Mouse (Mus musculus): ENCODE data around the gene Akt1.

Akt1 gene

DNA sequence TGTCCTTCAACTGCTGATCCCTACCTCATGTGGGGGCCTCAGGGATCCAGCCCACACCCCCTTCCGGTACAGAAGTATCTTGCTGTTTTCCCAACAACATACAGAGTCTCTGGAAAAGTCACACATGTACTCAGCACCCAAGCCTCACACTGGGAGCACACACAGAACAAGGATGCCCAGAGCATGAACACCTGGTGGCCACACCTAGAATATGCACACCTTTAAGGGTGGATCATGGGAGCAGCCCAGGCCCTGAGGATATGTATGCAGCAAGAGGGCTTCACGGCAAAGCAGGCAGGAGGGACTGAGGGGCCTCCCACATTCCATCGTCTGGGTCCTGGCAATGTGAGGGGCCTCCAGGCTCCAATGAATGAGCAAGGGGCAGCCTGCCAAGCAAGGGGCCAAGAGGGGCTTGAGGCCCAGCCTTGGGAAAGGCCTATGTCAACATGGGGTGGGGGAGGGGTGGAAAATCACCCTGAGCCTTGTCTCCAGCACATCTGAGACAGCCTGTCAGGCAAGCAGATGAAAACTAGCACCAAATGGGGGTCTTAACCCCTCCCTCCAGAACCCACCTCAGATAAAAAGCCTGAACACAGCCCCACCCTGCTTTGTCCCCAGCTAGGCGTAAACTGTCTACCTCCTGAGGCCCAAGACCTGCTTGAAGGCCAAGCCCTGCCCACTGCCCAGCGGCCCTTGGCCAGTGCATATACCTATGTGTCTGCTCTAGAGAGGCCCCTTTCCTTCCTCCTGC lies 13.9 kb downstream of the Akt1 start:
- no peak for DNase-seq

GRCm38 (mm10) chr12:112659109-112659508 lies 15.6 kb downstream of the Akt1 start:
- DNase-seq, result peak; percentile 75

GRCm38 (mm10) chr12:112658619-112659018 lies 16.1 kb downstream of the Akt1 start:
- peak; percentile 68 for DNase-seq

DNA sequence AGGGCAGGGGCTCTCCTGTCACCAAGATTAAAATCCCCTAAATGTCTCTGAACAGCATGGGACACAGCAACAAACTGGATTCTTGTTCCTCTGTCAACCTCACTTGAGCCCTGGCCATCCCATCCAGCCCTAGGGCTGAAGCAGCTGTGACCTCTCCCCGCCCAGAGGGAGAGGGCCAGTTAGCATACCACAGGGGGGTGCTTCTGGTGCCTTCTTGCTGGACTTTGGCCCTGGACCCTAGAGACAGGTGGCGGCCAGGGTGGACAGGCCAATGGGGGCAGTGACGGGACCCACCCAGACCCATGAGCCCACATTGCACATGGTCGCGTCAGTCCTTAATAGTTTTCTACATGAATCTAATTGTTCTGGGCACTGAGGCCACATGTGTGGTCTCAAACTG lies 20.6 kb downstream of the Akt1 start:
- DNase-seq, result no peak

GRCm38 (mm10) chr12:112653157-112653824 lies 21.4 kb downstream of the Akt1 start:
- DNase-seq, result peak; percentile 91

- no peak for DNase-seq
These were observed 22.8 kb downstream of the Akt1 start for GRCm38 (mm10) chr12:112651778-112652439.

DNA sequence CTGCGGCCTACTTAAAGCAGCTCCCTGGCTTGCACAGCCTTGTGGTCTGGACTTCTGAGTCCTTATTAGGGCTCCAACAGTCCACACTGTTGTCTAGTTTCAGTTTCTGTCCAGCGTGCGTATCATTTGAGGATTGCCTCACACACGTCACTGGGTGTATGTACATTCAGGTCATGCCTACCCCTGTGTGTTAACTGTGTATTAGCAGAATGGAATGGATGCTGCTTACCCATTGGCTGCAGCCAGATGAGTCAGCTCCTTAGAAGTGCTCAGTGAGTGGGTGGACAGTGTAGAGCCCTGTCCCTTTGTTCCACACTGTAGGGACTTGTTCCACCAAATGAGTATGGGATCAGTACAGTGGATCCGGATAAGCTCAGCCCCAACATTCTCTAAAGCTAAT lies 26.6 kb downstream of the Akt1 start:
- DNase-seq, result no peak

DNA sequence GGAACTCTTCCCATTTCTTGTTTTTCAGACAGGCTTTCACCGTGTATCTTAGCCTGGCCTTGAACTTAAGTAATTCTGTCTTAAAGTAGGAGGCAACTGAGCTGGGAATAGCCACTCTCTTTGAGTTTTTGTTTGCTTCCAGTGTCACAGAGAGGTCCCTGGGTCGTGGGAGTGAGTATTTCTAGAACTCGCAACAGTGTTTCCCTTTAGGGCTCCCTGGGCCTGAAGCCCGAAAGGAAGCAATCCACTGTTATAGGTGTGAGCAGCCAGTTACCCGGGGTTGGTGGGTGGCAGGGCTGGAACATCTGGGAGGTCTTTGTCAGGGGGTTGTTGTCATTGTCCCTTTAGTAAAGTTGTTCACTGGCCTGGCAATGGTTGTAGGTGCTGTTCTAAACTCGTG lies 28.5 kb downstream of the Akt1 start:
- DNase-seq, result no peak

DNA sequence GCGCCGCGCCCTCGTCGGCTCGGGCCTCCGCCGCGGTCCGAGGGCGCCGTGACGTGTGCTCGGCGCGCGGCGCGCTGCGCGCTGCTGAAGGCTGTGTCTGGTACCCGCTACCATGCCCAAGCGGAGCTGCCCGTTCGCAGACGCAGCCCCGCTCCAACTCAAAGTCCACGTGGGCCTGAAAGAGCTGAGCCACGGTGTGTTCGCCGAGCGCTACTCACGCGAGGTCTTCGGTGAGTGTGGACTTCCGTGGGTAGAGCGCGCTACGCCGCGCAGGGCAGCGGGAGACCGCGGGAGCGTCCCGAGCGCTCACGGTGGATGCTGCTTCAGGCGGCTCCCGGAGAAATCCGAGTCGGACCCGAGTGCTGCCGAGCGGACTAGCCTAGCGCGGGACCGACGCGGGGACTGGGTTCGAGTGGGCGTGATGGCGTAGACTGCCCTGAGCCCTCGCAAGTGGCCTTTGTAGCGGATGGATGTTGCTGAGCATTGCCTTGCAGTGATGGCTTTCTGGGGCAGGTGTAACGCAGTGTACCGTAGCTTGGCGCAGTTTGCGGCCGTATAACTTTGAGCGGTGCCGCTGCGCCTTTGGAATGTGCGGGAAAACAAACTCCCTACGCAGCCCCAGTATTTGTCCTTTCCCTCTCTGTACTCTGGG lies 29.7 kb downstream of the Akt1 start:
- no peak for DNase-seq

DNA sequence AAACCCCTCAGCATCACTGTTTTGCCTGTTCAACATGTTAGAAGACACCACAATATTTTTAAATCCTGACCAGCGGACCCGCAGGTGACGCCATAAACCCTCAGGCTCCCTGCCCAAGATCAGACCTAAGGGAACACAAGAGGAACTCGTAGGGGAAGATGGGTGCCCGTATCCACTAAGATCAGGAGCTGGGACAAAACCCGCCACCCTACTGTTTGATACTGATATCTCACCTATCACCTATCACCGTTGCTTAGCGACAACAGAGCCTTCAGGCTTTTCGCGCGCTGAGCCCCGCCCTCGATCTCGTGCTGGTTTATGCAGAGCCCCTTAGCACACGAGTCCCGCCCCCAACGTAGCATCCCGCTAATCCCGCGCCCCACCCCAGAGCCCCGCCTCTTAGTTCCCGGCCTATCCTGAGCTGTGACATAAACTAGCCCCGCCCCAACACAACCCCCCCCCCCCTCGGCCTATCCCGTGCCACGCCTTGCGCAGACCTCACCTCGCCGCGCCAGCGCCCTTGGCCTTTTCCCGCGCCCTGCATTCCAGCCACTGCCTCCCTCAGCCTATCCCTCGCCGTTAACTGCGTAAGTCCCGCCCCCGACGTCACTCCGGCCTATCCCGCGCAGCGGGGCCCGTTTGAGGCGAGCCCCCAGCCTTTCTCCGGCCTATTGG lies 30.4 kb downstream of the Akt1 start, which contains the start of gene Siva1:
Siva1 (plus strand) TSS at position 500 of the 675 bp plus-strand sequence.
- DNase-seq, result peak; percentile 99

GRCm38 (mm10) chr12:112643126-112643525 lies 31.6 kb downstream of the Akt1 start:
- DNase-seq, result no peak

DNA sequence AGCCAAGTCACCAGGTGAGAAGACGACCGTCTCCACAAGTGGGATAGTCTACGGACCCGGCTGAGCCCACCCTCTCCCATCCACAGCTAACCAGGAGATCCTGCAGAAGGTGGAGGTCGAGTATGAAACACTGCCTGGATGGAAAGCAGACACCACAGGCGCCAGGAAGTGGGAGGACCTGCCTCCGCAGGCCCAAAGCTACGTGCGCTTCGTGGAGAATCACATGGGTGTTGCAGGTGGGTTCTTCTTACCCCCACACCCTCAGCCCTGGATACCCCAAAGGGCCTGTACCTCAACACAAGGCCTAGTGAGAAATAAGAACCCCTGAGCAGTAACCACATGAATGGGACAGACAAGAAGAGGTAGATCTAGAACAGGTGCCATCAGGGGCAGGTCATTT lies 35.2 kb downstream of the Akt1 start:
- DNase-seq, result no peak

- no peak for DNase-seq
These were observed 41.0 kb downstream of the Akt1 start for GRCm38 (mm10) chr12:112633686-112634085.

- no peak for DNase-seq
These were observed 41.8 kb downstream of the Akt1 start for GRCm38 (mm10) chr12:112632907-112633306.

DNA sequence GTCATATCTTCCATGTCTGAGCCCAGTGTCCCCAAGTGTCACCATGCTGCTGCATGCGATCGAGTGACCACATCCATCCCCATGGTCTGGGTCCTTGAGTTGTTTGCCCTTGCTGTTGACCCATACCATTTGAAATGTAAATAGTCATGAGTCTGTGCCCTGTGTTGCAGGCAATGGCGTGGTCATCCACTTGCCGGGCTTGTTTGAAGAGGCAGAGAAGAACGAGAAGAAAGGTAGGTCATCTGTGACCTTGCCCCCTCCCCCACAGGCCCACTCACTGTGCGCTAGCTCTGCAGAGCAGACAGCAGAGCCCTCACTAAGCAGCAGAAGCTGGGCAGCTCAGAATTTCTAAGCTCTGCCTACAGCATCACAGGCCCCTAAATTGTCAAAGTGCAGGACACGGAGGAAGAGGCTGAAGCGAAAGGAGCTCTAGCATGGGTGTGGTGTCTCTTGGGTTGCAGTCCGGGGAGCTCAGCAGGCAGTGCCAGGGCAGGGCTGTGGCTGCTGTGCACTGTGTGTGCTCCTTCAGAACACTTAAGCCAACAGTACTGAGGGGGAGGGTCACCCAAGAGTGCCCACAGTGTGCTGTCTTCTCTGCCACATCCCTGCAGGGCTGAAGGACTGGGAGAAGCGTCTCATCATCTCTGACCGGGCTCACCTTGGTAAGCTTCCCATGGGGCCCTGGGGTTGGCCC lies 42.5 kb downstream of the Akt1 start:
- DNase-seq, result no peak

- no peak for DNase-seq
These were observed 43.2 kb downstream of the Akt1 start for GRCm38 (mm10) chr12:112631472-112631871.

- no peak for DNase-seq
These were observed 43.9 kb downstream of the Akt1 start for GRCm38 (mm10) chr12:112630796-112631195.

- DNase-seq, result no peak
These were observed 44.7 kb downstream of the Akt1 start for GRCm38 (mm10) chr12:112630029-112630428.

DNA sequence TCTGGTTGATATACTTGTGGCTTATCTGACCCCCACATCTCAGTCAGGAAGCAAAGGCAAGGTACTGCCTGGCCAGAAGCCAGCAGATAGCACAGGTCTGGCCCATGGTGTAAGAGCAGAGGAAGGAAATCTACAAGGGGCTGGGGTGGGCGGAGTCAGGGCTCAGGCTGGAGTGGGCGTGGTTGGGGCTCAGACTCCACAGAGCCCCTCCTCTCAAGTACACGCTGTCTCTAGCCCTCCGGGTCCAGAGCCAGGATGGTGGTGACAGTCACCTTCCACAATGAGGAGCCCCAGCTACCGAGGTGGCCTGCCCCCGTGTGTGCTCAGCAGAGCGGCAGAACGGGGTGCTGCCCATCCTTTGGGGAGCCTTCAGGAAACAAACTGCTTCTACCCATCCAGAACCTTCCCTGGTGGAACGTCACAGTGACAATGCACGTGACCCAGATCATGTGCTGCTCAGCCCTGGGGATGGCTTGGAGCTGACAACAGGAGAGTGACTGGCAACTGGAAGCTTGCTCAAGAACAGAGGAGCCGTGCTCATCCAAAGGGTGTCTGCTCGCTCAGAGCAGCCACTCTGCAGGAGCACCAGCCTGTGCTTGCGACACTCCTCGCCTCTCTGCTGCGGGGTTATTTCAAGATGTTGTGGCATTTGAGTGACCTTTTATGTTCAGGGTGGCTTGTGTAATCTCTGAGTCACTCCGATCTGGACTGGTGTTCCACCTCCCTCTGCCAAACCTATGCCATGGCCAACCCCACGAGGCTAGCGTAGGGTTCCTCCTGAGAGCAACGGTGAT lies 45.6 kb downstream of the Akt1 start:
- no peak for DNase-seq

GRCm38 (mm10) chr12:112628197-112628596 lies 46.5 kb downstream of the Akt1 start:
- DNase-seq, result no peak
